Mouse (Mus musculus) kidney, embryonic 14.5 days (tissue): ENCODE measurements around the gene Mtmr12. TPM values are rescaled to one million over a fixed set of nuclear protein-coding genes. Genes with fewer than 3 reads are reported as not detected.
"Not testable (repeated sequence)": the region's sequence is repeated elsewhere in the genome, so short reads cannot be mapped to it uniquely, and the experiment has no call there.

Experiments used
- ATAC-seq: fragments of 200-750 bp; cut with Nextera tagmentation; 2 replicates; pipeline ENCODE4 v1.8.0; 2017; ENCODE audit warnings: moderate number of reproducible peaks, mild to moderate bottlenecking, moderate TSS enrichment, moderate library complexity; ENCODE audit not compliant: low FRiP score, low TSS enrichment
- H3K27ac ChIP-seq: fragments of 300-500 bp; sonication (generic); 2 replicates; pipeline ENCODE4 v1.5.1; 2014; ENCODE audit warnings: low read depth, mild to moderate bottlenecking, low read length, moderate library complexity, mixed read lengths
- H3K27me3 ChIP-seq: fragments of 300-500 bp; sonication (generic); 2 replicates; pipeline ENCODE4 v1.6.1; 2014; ENCODE audit warnings: mild to moderate bottlenecking, low read length; ENCODE audit not compliant: control insufficient read depth, insufficient read depth
- H3K36me3 ChIP-seq: fragments of 300-500 bp; sonication (generic); 2 replicates; pipeline ENCODE4 v1.6.1; 2014; ENCODE audit warnings: low read length, mixed read lengths; ENCODE audit not compliant: control insufficient read depth, insufficient read depth
- H3K4me1 ChIP-seq: fragments of 300-500 bp; sonication (generic); 2 replicates; pipeline ENCODE4 v1.6.1; 2014; ENCODE audit warnings: low read length, mixed read lengths; ENCODE audit not compliant: control insufficient read depth, insufficient read depth
- H3K4me2 ChIP-seq: fragments of 300-500 bp; sonication (generic); replicated peaks from 2 replicates; pipeline ENCODE4 v1.6.1; 2014; ENCODE audit warnings: low read depth, mild to moderate bottlenecking, low read length
- H3K4me3 ChIP-seq: fragments of 300-500 bp; sonication (generic); 2 replicates; pipeline ENCODE4 v1.5.1; 2014; ENCODE audit warnings: mild to moderate bottlenecking, low read length
- H3K9ac ChIP-seq: fragments of 300-500 bp; sonication (generic); 2 replicates; pipeline ENCODE4 v1.6.1; 2014; ENCODE audit warnings: low read depth, mild to moderate bottlenecking, low read length, moderate library complexity
- H3K9me3 ChIP-seq: fragments of 300-500 bp; sonication (generic); 2 replicates; pipeline ENCODE4 v1.6.1; 2016; ENCODE audit warnings: low read length; ENCODE audit not compliant: control insufficient read depth
- WGBS: fragments of 180-500 bp; shearing (Covaris S2); extraction: QIAGEN DNeasy Blood & Tissue Kit; methylation state at CpG from one replicate; pipeline ENCODE4 v1.1.7; 2014; 5-methylcytosine and 5-hydroxymethylcytosine counted together
- polyA plus RNA-seq: library from polyadenylated mRNA; unstranded; fragments of >200 nt; fragmentation: Nextera tagmentation; extraction: Ambion mirVana; gene quantifications from 2 replicates; pipeline ENCODE4 v1.2.1, GENCODE M21; 2014

Gene Mtmr12
- polyA plus RNA-seq: 10.6 and 25.4 TPM in 2 replicates

GRCm38 (mm10) chr15:12204319-12205159 is at the start of gene Mtmr12:
Gene Mtmr12 (plus strand): TSS chr15:12205028.
- peak; percentile 97 for ATAC-seq
- H3K9me3 ChIP-seq: no peaks in the 10 kb centered on the region
- no peaks in the 10 kb centered on the region for H3K36me3 ChIP-seq
- H3K27me3 ChIP-seq: no peaks in the 10 kb centered on the region
- H3K27ac ChIP-seq: peak within 1 kb of the TSS; percentile 90
- under 1% methylated on average over 58 of the region's 58 CpGs for WGBS
- peak within 1 kb of the TSS; percentile 96 for H3K9ac ChIP-seq
- peaks cover 26% of the 10 kb centered on the region for H3K4me1 ChIP-seq
- peak within 1 kb of the TSS; percentile 92 for H3K4me3 ChIP-seq
- peak within 1 kb of the TSS; percentile 65 for H3K4me2 ChIP-seq

- no peak overlapping the region for H3K27ac ChIP-seq
- 0 out of 2 replicates have a peak, but pooled peaks have one; percentile 12 for ATAC-seq
- no peaks in the 10 kb centered on the region for H3K27me3 ChIP-seq
- H3K9ac ChIP-seq: no peak overlapping the region
- no peak overlapping the region for H3K4me2 ChIP-seq
- H3K36me3 ChIP-seq: peaks cover 71% of the 10 kb centered on the region
- H3K9me3 ChIP-seq: no peaks in the 10 kb centered on the region
- 78% methylated on average over 5 of the region's 5 CpGs for WGBS
- H3K4me3 ChIP-seq: no peak overlapping the region
- H3K4me1 ChIP-seq: no peaks in the 10 kb centered on the region
Measured at GRCm38 (mm10) chr15:12178126-12178525, 26.7 kb upstream of the Mtmr12 start.

- not testable (repeated sequence) for H3K4me3 ChIP-seq, H3K9me3 ChIP-seq, ATAC-seq, H3K9ac ChIP-seq, H3K27ac ChIP-seq, H3K27me3 ChIP-seq, H3K4me1 ChIP-seq, H3K4me2 ChIP-seq
- peaks cover 63% of the 10 kb centered on the region for H3K36me3 ChIP-seq
- 87% methylated on average over 13 of the region's 13 CpGs for WGBS
Measured at GRCm38 (mm10) chr15:12181181-12181805, 23.5 kb upstream of the Mtmr12 start.

- H3K36me3 ChIP-seq: peaks cover 9% of the 10 kb centered on the region; the same call in 1 of the 2 replicates
- 24% methylated on average over 25 of the region's 25 CpGs for WGBS
- ATAC-seq: peak; percentile 77
- H3K9ac ChIP-seq: no peak overlapping the region; the same call in 1 of the 2 replicates
- peak overlapping the region; percentile 79 for H3K27ac ChIP-seq
- peak overlapping the region; percentile 12 for H3K4me3 ChIP-seq
- no peaks in the 10 kb centered on the region for H3K27me3 ChIP-seq
- no peaks in the 10 kb centered on the region for H3K9me3 ChIP-seq
- peaks cover 21% of the 10 kb centered on the region for H3K4me1 ChIP-seq
- H3K4me2 ChIP-seq: peak overlapping the region; percentile 30
Measured at GRCm38 (mm10) chr15:12193880-12194816, 10.7 kb upstream of the Mtmr12 start.

GRCm38 (mm10) chr15:12194817-12195735 is 9.8 kb upstream of the Mtmr12 start:
- Histone ChIP-seq H3K9me3 (no peaks in the 10 kb centered on the region), H3K36me3 (peaks cover 5% of the 10 kb centered on the region; the same call in 1 of the 2 replicates), H3K4me2 (peak overlapping the region; percentile 30), H3K27ac (peak overlapping the region; percentile 79), H3K4me1 (peaks cover 21% of the 10 kb centered on the region), H3K27me3 (no peaks in the 10 kb centered on the region), H3K4me3 (peak overlapping the region; percentile 12; the same call in 1 of the 2 replicates), H3K9ac (no peak overlapping the region; the same call in 1 of the 2 replicates)
- WGBS: 45% methylated on average over 20 of the region's 20 CpGs
- no peak for ATAC-seq

- no peak for ATAC-seq
- Histone ChIP-seq H3K9ac (no peak overlapping the region; the same call in 1 of the 2 replicates), H3K9me3 (no peaks in the 10 kb centered on the region), H3K27me3 (no peaks in the 10 kb centered on the region), H3K4me1 (peaks cover 21% of the 10 kb centered on the region), H3K4me3 (no peak overlapping the region), H3K36me3 (no peaks in the 10 kb centered on the region), H3K27ac (no peak overlapping the region), H3K4me2 (no peak overlapping the region)
- 85% methylated on average over 5 of the region's 6 CpGs for WGBS
Measured at GRCm38 (mm10) chr15:12195966-12196365, 8.9 kb upstream of the Mtmr12 start.

GRCm38 (mm10) chr15:12196410-12197191 is 8.2 kb upstream of the Mtmr12 start:
- Histone ChIP-seq H3K36me3 (no peaks in the 10 kb centered on the region), H3K27me3 (no peaks in the 10 kb centered on the region), H3K9ac (no peak overlapping the region), H3K9me3 (no peaks in the 10 kb centered on the region), H3K27ac (no peak overlapping the region), H3K4me1 (peaks cover 21% of the 10 kb centered on the region), H3K4me2 (no peak overlapping the region), H3K4me3 (no peak overlapping the region)
- ATAC-seq: peak; percentile 72
- WGBS: 29% methylated on average over 22 of the region's 22 CpGs
